In genomic region chr2:26300808-26301174, GRCm38 (mm10) we compare ENCODE assay signal across 8 mouse cellular contexts. TPM values are rescaled to one million over a fixed set of nuclear protein-coding genes. Genes with fewer than 3 reads are reported as not detected.
DNase-seq lines count a peak whose midpoint lies in the region.

No protein-coding gene starts in this region.

- peak; percentile 93 for DNase-seq in Muller cell, postnatal 12 days (ENCODE audit: inconsistent ontology term)
- DNase-seq in cerebellum, adult 11-12 months = peak; percentile 89
- DNase-seq in forelimb bud, embryonic 11.5 days (ENCODE audit: low read depth, low spot score) = peak; percentile 81
- DNase-seq in heart, postnatal 36 days = peak; percentile 89 to 93
- DNase-seq in layer of hippocampus, adult 9-11 months = peak; percentile 84
- DNase-seq in lung, postnatal 25 days (ENCODE audit: low spot score) = peak; percentile 91
- DNase-seq in right cerebral cortex, postnatal 10 days (ENCODE audit: low spot score in 2 of 2) = peak; percentile 91 to 92
- DNase-seq in urinary bladder, postnatal 10 days (ENCODE audit: low spot score) = peak; percentile 60

- intact Hi-C loops in heart, postnatal 36 days (cut with DNase I) = loop anchor here (1.0 kb wide), 2 partner anchors 52 to 266 kb away; partner anchors contain the start of gene Dnlz

RNA-seq across cellular contexts. Expression of gene Ccdc187, which starts 6.4 kb away (rescaled TPM):
- total RNA-seq in heart, postnatal 36 days (2021) = under 1 TPM; 0.03 to 0.08 TPM

RNA-seq across cellular contexts. Expression of gene Gpsm1, which starts 14.5 kb away (rescaled TPM):
- total RNA-seq in heart, postnatal 36 days (2021) = 100 to 1,000 TPM; 208 to 243 TPM

RNA-seq across cellular contexts. Expression of gene Dnlz, which starts 51.1 kb away (rescaled TPM):
- 10 to 100 TPM; 21.1 to 21.4 TPM for total RNA-seq in heart, postnatal 36 days (2021)

RNA-seq across cellular contexts. Expression of gene Card9, which starts 59.9 kb away (rescaled TPM):
- 1 to 10 TPM; 1.4 to 1.5 TPM for total RNA-seq in heart, postnatal 36 days (2021)

Comparison
In these comparisons a context has a peak if more than half of its experiments do, and no peak if none do; other contexts are left out.
1. Peak in every context shown above with its lines: DNase-seq.